Mouse (Mus musculus): ENCODE measurements around the gene Grm4.

DNA sequence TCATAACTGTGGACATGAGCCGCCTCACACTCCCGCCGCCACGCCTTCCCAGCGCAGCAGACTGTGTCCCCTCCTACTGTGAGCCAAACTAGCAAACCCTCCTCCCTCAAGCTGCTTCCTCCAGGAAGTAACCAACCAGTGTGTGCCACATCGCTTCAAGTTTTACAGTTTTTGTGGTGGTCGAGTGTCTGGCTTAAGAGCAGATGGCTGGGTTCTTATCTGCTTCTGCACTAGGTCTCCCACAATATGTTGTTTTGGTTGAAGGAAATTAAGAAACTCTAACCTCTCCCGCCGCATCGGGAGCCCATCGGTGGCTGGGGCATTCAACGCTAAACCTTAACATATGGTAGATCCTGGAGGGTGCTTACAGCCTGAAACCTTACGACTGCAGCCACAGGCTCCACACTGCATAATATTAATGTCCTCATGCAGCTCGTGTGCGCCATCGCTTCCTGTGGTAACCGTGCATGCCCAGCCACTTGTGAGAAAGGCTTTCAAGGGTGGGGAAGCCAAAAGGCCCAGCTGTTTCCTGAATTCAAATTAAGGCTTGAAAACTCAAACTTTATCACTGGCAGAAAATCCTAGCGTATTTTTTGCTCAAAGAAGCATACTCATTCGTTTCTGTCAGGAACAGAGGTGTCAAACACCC, 115.7 kb downstream of the Grm4 start:
- TF ChIP-seq POLR2A (IDR thresholded peaks at IDR 0.05; ENCODE audit: control insufficient read depth, low read depth, low read length) (no peak), CTCF (IDR thresholded peaks at IDR 0.05; ENCODE audit: control insufficient read depth, insufficient read depth, insufficient replicate concordance, low read depth, low read length) (no peak)
